Mouse (Mus musculus): ENCODE data around the gene Rrnad1. TPM values are rescaled to one million over a fixed set of nuclear protein-coding genes. Genes with fewer than 3 reads are reported as not detected.

Gene Rrnad1
- polyA plus RNA-seq, 2 experiments: 3.5 to 9.2 TPM

DNA sequence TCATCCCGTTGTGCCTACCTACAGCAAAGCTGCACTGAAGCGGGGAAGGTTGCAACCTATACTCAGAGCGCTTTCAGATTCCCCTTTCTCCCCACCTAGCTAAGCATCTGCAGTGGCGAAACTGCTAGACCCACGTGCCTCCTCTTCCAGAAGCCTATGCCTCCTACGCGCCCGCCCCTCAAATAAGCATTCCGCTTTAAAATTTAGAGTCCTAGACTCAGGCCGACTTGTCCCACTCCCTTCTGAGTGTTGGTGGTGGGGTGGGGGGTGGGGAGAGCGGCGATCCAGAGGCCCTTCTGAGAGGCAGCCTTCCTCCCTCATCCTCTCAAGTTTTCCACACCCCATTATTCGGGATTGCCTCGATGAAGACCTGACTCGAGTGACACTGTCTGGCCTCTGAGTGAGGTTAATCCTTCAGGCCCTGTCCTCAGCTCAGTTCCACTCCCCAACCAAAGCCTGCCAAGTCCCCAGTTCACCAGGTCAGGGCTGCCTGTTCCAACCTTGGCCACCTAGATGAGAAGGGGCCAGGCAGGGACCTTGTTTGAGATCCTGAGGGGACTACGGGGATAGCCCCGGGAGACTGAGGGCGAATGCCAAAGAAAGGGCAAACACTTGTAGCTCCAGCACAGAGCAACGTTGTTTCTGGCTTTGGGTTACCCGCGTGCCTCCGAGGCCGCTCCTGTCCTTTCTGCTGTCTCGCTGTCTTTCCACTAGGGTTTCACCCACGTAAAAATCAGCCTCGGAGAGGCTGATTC is 16.7 kb upstream of the Rrnad1 start:
- Histone ChIP-seq H3K4me1 (replicated peaks; ENCODE audit: control insufficient read depth in 2 of 2, insufficient read depth in 2 of 2, low read length in 1 of 2) (no peaks in the 10 kb centered on the region), H3K9ac (replicated peaks) (no peak overlapping the region), H3K36me3 (replicated peaks; ENCODE audit: control insufficient read depth, insufficient read depth, low read depth) (peaks cover 4% of the 10 kb centered on the region), H3K4me2 (ENCODE audit: low read depth) (peak overlapping the region; percentile 34; the same call in 1 of the 2 replicates), H3K27ac (no peak overlapping the region), H3K27me3 (ENCODE audit: control insufficient read depth, insufficient read depth, low read length) (peaks cover 68% of the 10 kb centered on the region), H3K9me3 (ENCODE audit: control insufficient read depth, low read length) (no peaks in the 10 kb centered on the region), H3K4me3 (ENCODE audit: insufficient read depth in 1 of 2, low read depth in 2 of 2, low read length in 2 of 2) (no peak overlapping the region)
- no peak for DNase-seq (ENCODE audit: low read depth in 3 of 3, low spot score in 3 of 3)
- WGBS (ENCODE audit: insufficient replicate concordance): 3% methylated on average over 26 of the region's 26 CpGs
- TF ChIP-seq EP300 (IDR thresholded peaks at IDR 0.05; ENCODE audit: low read depth) (no peak), CTCF (IDR thresholded peaks at IDR 0.05; ENCODE audit: low read depth) (no peak)
- ATAC-seq (ENCODE audit: insufficient read depth): no peak

DNA sequence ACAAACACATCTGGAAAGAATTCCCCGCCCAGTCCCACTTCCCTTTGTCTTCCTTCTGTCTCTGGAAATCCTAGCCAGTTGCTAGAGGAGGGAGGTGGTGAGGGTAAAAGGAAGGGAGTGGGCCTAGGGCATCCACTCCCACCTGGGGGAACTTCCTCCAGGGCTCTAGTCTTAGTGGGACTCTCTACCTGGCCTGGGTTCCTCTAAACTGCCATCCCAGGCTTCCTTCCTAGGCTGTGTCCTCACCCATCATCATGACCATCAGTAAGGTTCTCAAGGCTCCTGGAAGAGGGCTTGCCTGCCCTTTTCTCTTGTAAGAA is 16.0 kb upstream of the Rrnad1 start:
- H3K27me3 ChIP-seq (ENCODE audit: control insufficient read depth, insufficient read depth, low read length): peaks cover 61% of the 10 kb centered on the region
- H3K4me2 ChIP-seq (ENCODE audit: low read depth): no peak overlapping the region

DNA sequence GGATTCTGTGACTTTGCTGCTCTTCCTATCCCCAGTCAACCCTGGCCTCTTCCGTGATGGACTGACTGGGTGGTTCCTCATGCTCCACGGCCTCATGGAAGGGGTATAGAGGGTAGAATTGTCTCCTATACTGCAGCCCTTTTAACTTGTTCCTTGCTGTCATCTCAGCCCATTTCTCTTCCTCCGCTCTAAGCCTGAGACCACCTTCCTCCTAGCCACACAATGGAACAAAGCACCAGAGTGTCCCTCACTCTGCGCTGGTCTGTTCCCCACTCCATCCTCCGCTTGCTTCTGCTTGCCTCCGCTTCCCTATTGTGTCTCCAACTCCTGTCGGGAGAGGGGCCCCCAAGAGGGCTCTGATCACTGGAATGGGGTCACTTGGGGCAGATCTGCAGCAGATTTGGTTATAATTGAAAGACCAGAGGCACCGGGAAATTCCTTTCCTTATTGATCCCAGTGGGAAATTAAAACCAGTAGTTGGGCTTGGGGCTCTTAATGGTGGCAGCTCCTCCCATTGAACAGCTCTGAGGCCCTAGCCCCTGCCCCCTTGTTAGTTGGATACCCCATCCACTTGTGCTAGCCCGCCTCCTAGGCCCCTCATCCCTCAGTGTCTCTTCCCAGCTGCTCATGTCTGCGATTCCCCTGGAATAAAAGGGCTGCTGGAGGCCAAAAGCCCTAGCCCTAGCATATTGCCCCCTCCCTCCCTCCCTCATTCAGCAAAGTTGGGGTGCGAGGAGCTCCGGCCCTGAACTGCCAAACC is 15.4 kb upstream of the Rrnad1 start:
- no peak for TF ChIP-seq EP300 (IDR thresholded peaks at IDR 0.05; ENCODE audit: low read depth)
- no peak for TF ChIP-seq CTCF (IDR thresholded peaks at IDR 0.05; ENCODE audit: low read depth)
- WGBS (ENCODE audit: insufficient replicate concordance): 24% methylated on average over 12 of the region's 12 CpGs
- H3K4me3 ChIP-seq (ENCODE audit: insufficient read depth in 1 of 2, low read depth in 2 of 2, low read length in 2 of 2): no peak overlapping the region
- H3K4me2 ChIP-seq (ENCODE audit: low read depth): no peak overlapping the region
- no peak for DNase-seq (ENCODE audit: low read depth in 3 of 3, low spot score in 3 of 3)
- ATAC-seq (ENCODE audit: insufficient read depth): no peak
- no peak overlapping the region for H3K27ac ChIP-seq
- H3K9ac ChIP-seq (replicated peaks): no peak overlapping the region
- H3K36me3 ChIP-seq (replicated peaks; ENCODE audit: control insufficient read depth, insufficient read depth, low read depth): peaks cover 15% of the 10 kb centered on the region
- no peaks in the 10 kb centered on the region for H3K4me1 ChIP-seq (replicated peaks; ENCODE audit: control insufficient read depth in 2 of 2, insufficient read depth in 2 of 2, low read length in 1 of 2)
- H3K9me3 ChIP-seq (ENCODE audit: control insufficient read depth, low read length): no peaks in the 10 kb centered on the region
- peaks cover 56% of the 10 kb centered on the region for H3K27me3 ChIP-seq (ENCODE audit: control insufficient read depth, insufficient read depth, low read length)

More for the DNA sequence above, 16.0 kb upstream of the Rrnad1 start:
- Histone ChIP-seq H3K9ac (replicated peaks) (no peak overlapping the region), H3K9me3 (ENCODE audit: control insufficient read depth, low read length) (no peaks in the 10 kb centered on the region), H3K27ac (no peak overlapping the region), H3K4me3 (ENCODE audit: insufficient read depth in 1 of 2, low read depth in 2 of 2, low read length in 2 of 2) (no peak overlapping the region), H3K4me1 (replicated peaks; ENCODE audit: control insufficient read depth in 2 of 2, insufficient read depth in 2 of 2, low read length in 1 of 2) (no peaks in the 10 kb centered on the region), H3K36me3 (replicated peaks; ENCODE audit: control insufficient read depth, insufficient read depth, low read depth) (peaks cover 11% of the 10 kb centered on the region)
- ATAC-seq (ENCODE audit: insufficient read depth) (no peak), DNase-seq (ENCODE audit: low read depth in 3 of 3, low spot score in 3 of 3) (no peak)
- TF ChIP-seq CTCF (IDR thresholded peaks at IDR 0.05; ENCODE audit: low read depth): no peak
- no peak for TF ChIP-seq EP300 (IDR thresholded peaks at IDR 0.05; ENCODE audit: low read depth)
- 12% methylated on average over 1 of the region's 1 CpGs for WGBS (ENCODE audit: insufficient replicate concordance)

DNA sequence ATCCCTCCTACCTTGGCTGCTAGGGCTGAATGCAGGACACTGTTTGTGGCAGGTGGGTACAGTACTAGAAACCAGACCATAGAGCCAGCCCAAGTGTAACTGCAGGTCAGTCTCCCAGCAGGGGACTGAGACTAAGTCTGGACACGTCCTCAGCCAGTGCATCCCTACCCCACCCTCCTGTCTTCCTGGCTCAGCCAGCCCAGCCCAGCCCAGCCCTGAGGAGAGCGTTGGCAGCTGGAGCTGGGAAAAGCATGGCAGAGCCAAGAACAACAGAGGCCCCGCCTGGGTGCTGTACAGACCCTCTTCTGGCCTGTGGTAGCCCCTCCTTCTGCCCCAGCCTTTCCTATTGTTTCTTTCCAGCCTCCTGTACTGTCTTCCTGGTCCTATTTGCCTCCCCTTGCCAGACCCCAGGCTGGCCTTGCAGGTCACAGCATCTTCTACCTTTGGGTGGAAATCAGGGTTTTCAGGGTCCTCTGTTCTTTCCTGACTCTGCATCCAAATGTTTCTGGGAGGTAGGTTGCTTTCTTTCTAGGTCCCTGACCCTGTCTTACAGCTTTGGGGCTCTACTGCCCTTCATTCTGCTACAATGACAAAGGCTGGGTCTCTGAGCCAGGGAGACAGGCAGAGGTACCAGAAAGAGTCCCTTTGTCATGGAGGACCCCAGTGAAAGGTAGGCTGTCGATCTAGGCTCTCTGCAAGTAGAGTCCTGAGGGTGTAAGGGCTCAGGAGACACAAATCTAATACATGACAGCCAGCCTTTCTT is 14.5 kb upstream of the Rrnad1 start:
- ATAC-seq (ENCODE audit: insufficient read depth): peak; percentile 15; the same call in 1 of the 2 replicates
- Histone ChIP-seq H3K27ac (no peak overlapping the region), H3K9ac (replicated peaks) (no peak overlapping the region), H3K27me3 (ENCODE audit: control insufficient read depth, insufficient read depth, low read length) (peaks cover 46% of the 10 kb centered on the region), H3K4me3 (ENCODE audit: insufficient read depth in 1 of 2, low read depth in 2 of 2, low read length in 2 of 2) (no peak overlapping the region), H3K36me3 (replicated peaks; ENCODE audit: control insufficient read depth, insufficient read depth, low read depth) (peaks cover 23% of the 10 kb centered on the region), H3K9me3 (ENCODE audit: control insufficient read depth, low read length) (no peaks in the 10 kb centered on the region), H3K4me2 (ENCODE audit: low read depth) (no peak overlapping the region), H3K4me1 (replicated peaks; ENCODE audit: control insufficient read depth in 2 of 2, insufficient read depth in 2 of 2, low read length in 1 of 2) (no peaks in the 10 kb centered on the region)
- 30% methylated on average over 4 of the region's 4 CpGs for WGBS (ENCODE audit: insufficient replicate concordance)
- DNase-seq (ENCODE audit: low read depth in 3 of 3, low spot score in 3 of 3): no peak
- no peak for TF ChIP-seq EP300 (IDR thresholded peaks at IDR 0.05; ENCODE audit: low read depth)
- TF ChIP-seq CTCF (IDR thresholded peaks at IDR 0.05; ENCODE audit: low read depth): no peak

DNA sequence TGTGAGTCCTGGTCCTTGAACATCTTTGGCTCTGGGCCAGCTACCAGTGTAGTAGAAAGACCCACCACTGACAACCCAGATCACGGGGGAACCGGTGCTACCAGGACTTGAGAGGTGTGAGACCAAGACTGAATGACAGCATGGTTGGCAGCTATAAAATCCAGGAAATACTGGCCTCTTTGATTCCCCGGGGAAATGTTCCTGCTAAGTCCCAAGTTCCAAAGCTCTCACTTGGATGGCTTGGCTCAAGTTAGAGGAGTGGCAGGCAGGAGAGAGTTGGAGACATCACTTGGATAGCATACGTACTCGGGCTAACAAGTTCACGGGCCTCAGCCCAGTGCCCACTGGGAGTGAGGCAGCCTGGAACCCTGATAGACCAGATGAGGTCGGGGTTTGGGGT is 13.1 kb upstream of the Rrnad1 start:
- 73% methylated on average over 7 of the region's 7 CpGs for WGBS (ENCODE audit: insufficient replicate concordance)
- Histone ChIP-seq H3K27ac (no peak overlapping the region), H3K4me1 (replicated peaks; ENCODE audit: control insufficient read depth in 2 of 2, insufficient read depth in 2 of 2, low read length in 1 of 2) (no peaks in the 10 kb centered on the region), H3K9me3 (ENCODE audit: control insufficient read depth, low read length) (no peaks in the 10 kb centered on the region), H3K4me2 (ENCODE audit: low read depth) (no peak overlapping the region), H3K27me3 (ENCODE audit: control insufficient read depth, insufficient read depth, low read length) (peaks cover 32% of the 10 kb centered on the region), H3K36me3 (replicated peaks; ENCODE audit: control insufficient read depth, insufficient read depth, low read depth) (peaks cover 37% of the 10 kb centered on the region), H3K9ac (replicated peaks) (no peak overlapping the region), H3K4me3 (ENCODE audit: insufficient read depth in 1 of 2, low read depth in 2 of 2, low read length in 2 of 2) (no peak overlapping the region)
- no peak for TF ChIP-seq EP300 (IDR thresholded peaks at IDR 0.05; ENCODE audit: low read depth)
- TF ChIP-seq CTCF (IDR thresholded peaks at IDR 0.05; ENCODE audit: low read depth): no peak
- DNase-seq (ENCODE audit: low read depth in 3 of 3, low spot score in 3 of 3) (no peak), ATAC-seq (ENCODE audit: insufficient read depth) (no peak)

Measured in liver, embryonic 14.5 days (tissue).